Mouse (Mus musculus) forebrain, embryonic 11.5 days (tissue): ENCODE results near the gene Pnrc1. TPM values are rescaled to one million over a fixed set of nuclear protein-coding genes. Genes with fewer than 3 reads are reported as not detected.

ENCODE experiments used
- ATAC-seq: fragments of 200-750 bp; cut with Nextera tagmentation; replicated peaks from 2 replicates; pipeline ENCODE4 v1.8.0; 2017; ENCODE audit warnings: moderate TSS enrichment; ENCODE audit not compliant: low FRiP score
- DNase-seq: peaks from one replicate; pipeline ENCODE4 v3.0.0-alpha.2; 2017; ENCODE audit warnings: low spot score
- H3K27ac ChIP-seq: fragments of 300-500 bp; sonication (generic); 2 replicates; pipeline ENCODE4 v1.5.1; 2014; ENCODE audit warnings: low read depth, low read length
- H3K27me3 ChIP-seq: fragments of 300-500 bp; sonication (generic); 2 replicates; pipeline ENCODE4 v1.6.1; 2014; ENCODE audit warnings: mild to moderate bottlenecking, low read length, mixed read lengths; ENCODE audit not compliant: control insufficient read depth, insufficient read depth
- H3K36me3 ChIP-seq: fragments of 300-500 bp; sonication (generic); 2 replicates; pipeline ENCODE4 v1.6.1; 2014; ENCODE audit warnings: mild to moderate bottlenecking, low read length, moderate library complexity, mixed read lengths; ENCODE audit not compliant: control insufficient read depth, insufficient read depth
- H3K4me1 ChIP-seq: fragments of 300-500 bp; sonication (generic); replicated peaks from 2 replicates; pipeline ENCODE4 v1.6.1; 2014; ENCODE audit warnings: low read length, mixed read lengths; ENCODE audit not compliant: control insufficient read depth, insufficient read depth
- H3K4me2 ChIP-seq: fragments of 300-500 bp; sonication (generic); 2 replicates; pipeline ENCODE4 v1.6.1; 2014; ENCODE audit warnings: low read depth, mild to moderate bottlenecking, low read length, moderate library complexity, mixed read lengths; ENCODE audit not compliant: severe bottlenecking
- H3K4me3 ChIP-seq: fragments of 300-500 bp; sonication (generic); 2 replicates; pipeline ENCODE4 v1.5.1; 2014; ENCODE audit warnings: low read depth, low read length
- H3K9ac ChIP-seq: fragments of 300-500 bp; sonication (generic); 2 replicates; pipeline ENCODE4 v1.6.1; 2014; ENCODE audit warnings: low read length
- H3K9me3 ChIP-seq: fragments of 300-500 bp; sonication (generic); 2 replicates; pipeline ENCODE4 v1.6.1; 2016; ENCODE audit warnings: low read length, mixed read lengths; ENCODE audit not compliant: control insufficient read depth
- WGBS: fragments of 180-500 bp; shearing (Covaris S2); extraction: QIAGEN DNeasy Blood & Tissue Kit; methylation state at CpG from one replicate; pipeline ENCODE4 v1.1.7; 2014; 5-methylcytosine and 5-hydroxymethylcytosine counted together
- polyA plus RNA-seq: library from polyadenylated mRNA; unstranded; fragments of >200 nt; fragmentation: Nextera tagmentation; extraction: Ambion mirVana; gene quantifications from 2 replicates; pipeline ENCODE4 v1.2.1, GENCODE M21; 2014

The Pnrc1 gene
- polyA plus RNA-seq, 1 experiment from 2014 or later, result 84.9 TPM

GRCm38 (mm10) chr4:33207551-33207950, 82.4 kb downstream of the Pnrc1 start:
- Histone ChIP-seq H3K27me3 (no peaks in the 10 kb centered on the region), H3K4me1 (0 out of 2 replicates have a peak, but pooled peaks cover 3% of the 10 kb centered on the region), H3K9ac (no peak overlapping the region), H3K4me3 (no peak overlapping the region), H3K36me3 (no peaks in the 10 kb centered on the region), H3K9me3 (no peaks in the 10 kb centered on the region), H3K4me2 (no peak overlapping the region), H3K27ac (no peak overlapping the region)
- 69% methylated on average over 2 of the region's 2 CpGs for WGBS
- no peak for DNase-seq
- no peak for ATAC-seq

GRCm38 (mm10) chr4:33204682-33205081, 85.3 kb downstream of the Pnrc1 start:
- Histone ChIP-seq H3K27ac (no peak overlapping the region), H3K27me3 (no peaks in the 10 kb centered on the region), H3K9ac (no peak overlapping the region), H3K36me3 (no peaks in the 10 kb centered on the region), H3K4me3 (no peak overlapping the region), H3K4me2 (no peak overlapping the region), H3K4me1 (0 out of 2 replicates have a peak, but pooled peaks cover 3% of the 10 kb centered on the region), H3K9me3 (no peaks in the 10 kb centered on the region)
- 3% methylated on average over 4 of the region's 4 CpGs for WGBS
- DNase-seq (peak; percentile 82), ATAC-seq (peak; percentile 65; the same call in 1 of the 2 replicates)

- Histone ChIP-seq H3K9ac (no peak overlapping the region), H3K4me3 (no peak overlapping the region), H3K36me3 (no peaks in the 10 kb centered on the region), H3K27ac (no peak overlapping the region; the same call in 1 of the 2 replicates), H3K9me3 (no peaks in the 10 kb centered on the region), H3K4me1 (no peaks in the 10 kb centered on the region), H3K4me2 (no peak overlapping the region), H3K27me3 (no peaks in the 10 kb centered on the region)
- ATAC-seq (peak; percentile 53; the same call in 1 of the 2 replicates), DNase-seq (no peak)
- WGBS, result 3% methylated on average over 2 of the region's 2 CpGs
These were observed 91.8 kb downstream of the Pnrc1 start for GRCm38 (mm10) chr4:33198117-33198516.

Other genes starting within 250 kb of the Pnrc1 start
- gene Gabrr2, start 227.2 kb downstream of the Pnrc1 start, polyA plus RNA-seq, result 0.36 and 0.73 TPM in 2 replicates
- not detected in 2 replicates for gene Gabrr1, start 157.6 kb downstream of the Pnrc1 start, polyA plus RNA-seq
- gene Pm20d2, start 100.4 kb downstream of the Pnrc1 start, polyA plus RNA-seq, result 1.1 and 1.7 TPM in 2 replicates
- gene Srsf12, start 81.2 kb downstream of the Pnrc1 start, polyA plus RNA-seq, result 7.9 and 9.0 TPM in 2 replicates
- 38.0 and 44.2 TPM in 2 replicates for gene Rngtt, start 20.1 kb upstream of the Pnrc1 start, polyA plus RNA-seq